Mouse (Mus musculus) midbrain, embryonic 16.5 days (tissue): ENCODE measurements around the gene Iqcf1. TPM values are rescaled to one million over a fixed set of nuclear protein-coding genes. Genes with fewer than 3 reads are reported as not detected.

Experiments used
- ATAC-seq: fragments of 200-750 bp; cut with Nextera tagmentation; 2 replicates; pipeline ENCODE4 v1.8.0; 2017; ENCODE audit warnings: moderate TSS enrichment
- H3K27ac ChIP-seq: fragments of 300-500 bp; sonication (generic); 2 replicates; pipeline ENCODE4 v1.5.1; 2014; ENCODE audit warnings: mild to moderate bottlenecking, low read length, mixed read lengths
- H3K27me3 ChIP-seq: fragments of 300-500 bp; sonication (generic); 2 replicates; pipeline ENCODE4 v1.6.1; 2014; ENCODE audit warnings: low read depth, low read length, mixed read lengths; ENCODE audit not compliant: control insufficient read depth, insufficient read depth
- H3K36me3 ChIP-seq: fragments of 300-500 bp; sonication (generic); 2 replicates; pipeline ENCODE4 v1.6.1; 2014; ENCODE audit warnings: mild to moderate bottlenecking, low read length, moderate library complexity, mixed read lengths; ENCODE audit not compliant: control insufficient read depth, insufficient read depth
- H3K4me1 ChIP-seq: fragments of 300-500 bp; sonication (generic); 2 replicates; pipeline ENCODE4 v1.6.1; 2014; ENCODE audit warnings: mild to moderate bottlenecking, low read length, mixed read lengths; ENCODE audit not compliant: control insufficient read depth, insufficient read depth
- H3K4me2 ChIP-seq: fragments of 300-500 bp; sonication (generic); 2 replicates; pipeline ENCODE4 v1.6.1; 2014; ENCODE audit warnings: mild to moderate bottlenecking, low read length, mixed read lengths
- H3K4me3 ChIP-seq: fragments of 300-500 bp; sonication (generic); 2 replicates; pipeline ENCODE4 v1.5.1; 2014; ENCODE audit warnings: low read depth, mild to moderate bottlenecking, low read length, moderate library complexity, mixed read lengths
- H3K9ac ChIP-seq: fragments of 300-500 bp; sonication (generic); 2 replicates; pipeline ENCODE4 v1.6.1; 2014; ENCODE audit warnings: low read depth, low read length, mixed read lengths
- H3K9me3 ChIP-seq: fragments of 300-500 bp; sonication (generic); replicated peaks from 2 replicates; pipeline ENCODE4 v1.6.1; 2014; ENCODE audit warnings: mild to moderate bottlenecking, low read length, mixed read lengths; ENCODE audit not compliant: control insufficient read depth, poor library complexity, severe bottlenecking
- WGBS: fragments of 180-500 bp; shearing (Covaris S2); extraction: QIAGEN DNeasy Blood & Tissue Kit; methylation state at CpG from one replicate; pipeline ENCODE4 v1.1.7; 2014; 5-methylcytosine and 5-hydroxymethylcytosine counted together
- polyA plus RNA-seq: library from polyadenylated mRNA; unstranded; fragments of >200 nt; fragmentation: Nextera tagmentation; extraction: Ambion mirVana; gene quantifications from 2 replicates; pipeline ENCODE4 v1.2.1, GENCODE M21; 2015

The Iqcf1 gene
- polyA plus RNA-seq, 1 experiment from 2014 or later: not detected

DNA sequence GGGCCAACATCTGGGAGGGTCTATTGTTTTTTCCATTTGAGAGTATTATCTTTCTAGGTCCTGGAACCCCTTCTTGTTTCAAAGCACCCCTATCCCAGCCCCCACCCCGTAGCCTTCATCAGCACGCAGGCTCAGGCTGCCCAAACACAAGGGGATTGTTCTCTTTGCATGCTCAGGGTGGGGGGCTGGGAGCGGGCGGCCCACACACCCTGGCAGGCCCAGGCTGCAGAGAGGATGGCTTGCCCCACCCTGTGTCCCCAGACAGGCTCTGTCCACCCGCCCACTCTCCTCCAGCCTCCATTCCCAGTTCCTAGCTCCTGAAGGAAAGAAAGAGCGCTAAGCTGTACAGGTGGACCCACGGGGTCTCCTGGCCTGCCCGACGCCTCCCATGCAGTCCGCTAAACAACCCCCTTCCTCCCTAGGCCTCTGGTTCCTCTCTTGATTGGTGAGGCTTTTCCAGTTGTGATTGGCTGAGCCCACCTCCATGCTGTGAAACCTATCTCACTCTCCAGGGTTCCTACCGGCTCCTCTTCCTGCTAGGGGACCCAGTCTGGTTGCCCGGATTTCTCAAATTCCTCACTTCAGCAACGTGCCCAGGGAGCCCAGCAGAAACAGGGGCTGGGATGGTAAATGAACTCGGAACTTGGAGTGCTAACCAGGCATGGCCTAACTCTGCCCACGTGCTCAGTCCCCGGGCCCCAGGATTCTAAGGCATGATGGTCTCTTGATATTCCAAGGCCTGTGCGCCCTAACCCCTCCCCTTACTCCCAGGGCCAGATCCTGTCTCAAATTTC, 44.7 kb upstream of the Iqcf1 start:
- WGBS: 2% methylated on average over 14 of the region's 17 CpGs

GRCm38 (mm10) chr9:106456325-106457162, 43.2 kb upstream of the Iqcf1 start:
- Histone ChIP-seq H3K27ac (peak overlapping the region; percentile 55), H3K27me3 (no peaks in the 10 kb centered on the region), H3K36me3 (peaks cover 12% of the 10 kb centered on the region; the same call in 1 of the 2 replicates), H3K9ac (peak overlapping the region; percentile 63), H3K4me3 (peak overlapping the region; percentile 20), H3K9me3 (no peaks in the 10 kb centered on the region), H3K4me2 (peak overlapping the region; percentile 98), H3K4me1 (peaks cover 53% of the 10 kb centered on the region)
- ATAC-seq: no peak
- 20% methylated on average over 15 of the region's 15 CpGs for WGBS

More for the DNA sequence above, 44.7 kb upstream of the Iqcf1 start:
- Histone ChIP-seq H3K9ac (peak overlapping the region; percentile 72), H3K36me3 (no peaks in the 10 kb centered on the region; the same call in 1 of the 2 replicates), H3K27me3 (no peaks in the 10 kb centered on the region), H3K4me3 (peak overlapping the region; percentile 63), H3K9me3 (no peaks in the 10 kb centered on the region), H3K4me1 (peaks cover 56% of the 10 kb centered on the region), H3K27ac (peak overlapping the region; percentile 92), H3K4me2 (peak overlapping the region; percentile 98)
- ATAC-seq: peak; percentile 43

DNA sequence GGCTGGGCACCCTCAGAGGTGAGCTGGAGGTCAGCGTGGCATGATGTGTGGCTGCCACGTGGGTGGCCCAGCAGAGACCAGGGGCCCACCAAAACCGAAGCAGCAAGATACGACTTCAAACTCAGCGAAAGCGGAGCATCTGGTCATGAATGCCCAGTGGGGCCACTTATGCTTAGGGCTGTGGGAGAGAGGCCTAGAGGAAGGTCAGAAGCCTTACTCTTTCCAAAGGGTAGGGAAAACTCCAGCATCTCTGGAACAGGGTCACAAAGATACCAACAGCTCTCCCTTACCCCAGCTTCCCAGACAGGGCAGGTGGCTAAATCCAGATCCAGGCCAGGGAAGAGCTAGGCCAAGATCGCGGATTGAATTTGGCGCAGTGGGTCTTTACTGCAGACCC, 42.6 kb upstream of the Iqcf1 start:
- Histone ChIP-seq H3K9ac (peak overlapping the region; percentile 63), H3K4me2 (peak overlapping the region; percentile 98), H3K9me3 (no peaks in the 10 kb centered on the region), H3K27ac (peak overlapping the region; percentile 32; the same call in 1 of the 2 replicates), H3K36me3 (peaks cover 16% of the 10 kb centered on the region; the same call in 1 of the 2 replicates), H3K4me3 (peak overlapping the region; percentile 20), H3K27me3 (no peaks in the 10 kb centered on the region), H3K4me1 (peaks cover 53% of the 10 kb centered on the region)
- no peak for ATAC-seq
- WGBS: 32% methylated on average over 9 of the region's 9 CpGs

DNA sequence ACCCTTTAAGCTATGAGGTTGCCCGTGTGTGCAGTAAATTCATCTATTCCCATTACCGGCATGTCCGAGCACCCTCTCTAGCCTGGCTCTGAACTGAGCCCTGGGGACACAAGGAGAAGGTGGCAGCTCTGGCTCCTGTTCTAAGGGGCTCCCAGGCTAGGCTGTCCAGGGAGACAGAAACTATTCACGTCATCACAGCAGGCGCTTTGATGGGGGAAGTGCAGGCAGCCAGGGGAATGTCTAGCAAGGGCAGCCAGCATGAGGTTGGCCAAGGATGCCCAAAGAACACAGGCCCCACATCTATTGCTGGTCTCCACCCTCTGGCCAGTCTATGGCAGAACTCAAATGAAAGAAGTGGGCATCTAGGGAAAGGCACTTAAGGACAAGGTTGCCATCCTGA, 41.8 kb upstream of the Iqcf1 start:
- Histone ChIP-seq H3K4me1 (peaks cover 46% of the 10 kb centered on the region), H3K9me3 (no peaks in the 10 kb centered on the region), H3K9ac (peak overlapping the region; percentile 63; the same call in 1 of the 2 replicates), H3K4me2 (peak overlapping the region; percentile 98), H3K36me3 (peaks cover 16% of the 10 kb centered on the region), H3K27me3 (no peaks in the 10 kb centered on the region), H3K4me3 (no peak overlapping the region), H3K27ac (0 out of 2 replicates have a peak overlapping the region, but pooled peaks have one; percentile 51)
- ATAC-seq: no peak
- WGBS: 38% methylated on average over 5 of the region's 5 CpGs

DNA sequence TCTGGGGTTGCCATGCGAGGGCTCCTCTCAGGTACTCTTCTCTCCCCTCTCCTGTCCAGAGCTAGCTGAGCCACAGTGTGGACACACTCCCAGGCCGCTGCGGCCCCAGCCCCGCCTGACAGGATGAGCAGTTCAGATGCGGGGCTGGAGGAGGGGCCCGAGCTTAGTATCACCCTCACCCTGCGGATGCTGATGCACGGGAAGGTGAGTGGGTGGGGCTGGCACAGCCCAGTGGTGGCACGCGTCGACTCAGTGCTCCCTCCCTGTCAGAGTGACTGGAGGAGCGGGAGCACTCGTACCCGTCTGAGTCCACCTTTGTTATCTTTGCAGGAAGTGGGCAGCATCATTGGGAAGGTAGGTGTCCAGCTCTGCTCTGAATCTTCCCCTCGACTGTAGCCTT, 39.8 kb upstream of the Iqcf1 start:
- Histone ChIP-seq H3K27me3 (no peaks in the 10 kb centered on the region), H3K9ac (no peak overlapping the region), H3K4me3 (no peak overlapping the region), H3K9me3 (no peaks in the 10 kb centered on the region), H3K27ac (no peak overlapping the region), H3K36me3 (peaks cover 27% of the 10 kb centered on the region), H3K4me1 (peaks cover 48% of the 10 kb centered on the region), H3K4me2 (no peak overlapping the region)
- 89% methylated on average over 15 of the region's 15 CpGs for WGBS
- ATAC-seq: no peak

DNA sequence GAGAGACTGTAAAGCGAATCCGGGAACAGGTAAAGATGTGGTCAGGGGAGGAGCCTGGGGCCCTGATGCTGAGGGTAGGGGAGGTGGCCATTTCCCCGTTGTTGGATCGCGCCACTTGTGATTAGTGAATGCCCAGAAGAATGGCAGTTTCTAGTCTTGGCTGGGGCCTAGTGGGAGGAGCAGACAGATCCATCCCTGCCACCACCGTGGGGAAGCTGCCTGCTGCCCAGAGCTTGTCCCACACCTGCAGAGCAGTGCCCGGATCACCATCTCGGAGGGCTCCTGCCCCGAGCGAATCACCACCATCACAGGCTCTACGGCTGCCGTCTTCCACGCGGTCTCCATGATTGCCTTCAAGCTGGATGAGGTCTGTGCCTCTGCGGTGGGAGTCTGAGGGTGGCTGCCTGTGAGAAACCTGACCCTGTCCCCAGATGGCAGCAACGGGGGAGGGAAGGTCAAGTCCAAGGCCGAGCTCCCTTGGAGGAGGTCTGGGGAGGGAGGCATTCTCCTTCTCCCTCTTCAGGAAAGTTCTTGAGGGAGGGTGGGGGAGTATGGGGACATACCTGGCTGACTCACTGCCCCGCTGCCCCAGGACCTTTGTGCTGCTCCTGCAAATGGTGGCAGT, 39.3 kb upstream of the Iqcf1 start:
- Histone ChIP-seq H3K4me2 (no peak overlapping the region), H3K9ac (no peak overlapping the region), H3K4me1 (peaks cover 44% of the 10 kb centered on the region), H3K9me3 (no peaks in the 10 kb centered on the region), H3K27ac (no peak overlapping the region), H3K36me3 (peaks cover 27% of the 10 kb centered on the region), H3K4me3 (no peak overlapping the region), H3K27me3 (no peaks in the 10 kb centered on the region)
- ATAC-seq: no peak
- 76% methylated on average over 18 of the region's 18 CpGs for WGBS

GRCm38 (mm10) chr9:106461026-106461415, 38.7 kb upstream of the Iqcf1 start:
- Histone ChIP-seq H3K4me3 (no peak overlapping the region), H3K9me3 (no peaks in the 10 kb centered on the region), H3K27me3 (no peaks in the 10 kb centered on the region), H3K27ac (no peak overlapping the region), H3K9ac (no peak overlapping the region), H3K4me2 (no peak overlapping the region), H3K4me1 (peaks cover 44% of the 10 kb centered on the region), H3K36me3 (peaks cover 27% of the 10 kb centered on the region)
- WGBS: 89% methylated on average over 9 of the region's 9 CpGs
- no peak for ATAC-seq

DNA sequence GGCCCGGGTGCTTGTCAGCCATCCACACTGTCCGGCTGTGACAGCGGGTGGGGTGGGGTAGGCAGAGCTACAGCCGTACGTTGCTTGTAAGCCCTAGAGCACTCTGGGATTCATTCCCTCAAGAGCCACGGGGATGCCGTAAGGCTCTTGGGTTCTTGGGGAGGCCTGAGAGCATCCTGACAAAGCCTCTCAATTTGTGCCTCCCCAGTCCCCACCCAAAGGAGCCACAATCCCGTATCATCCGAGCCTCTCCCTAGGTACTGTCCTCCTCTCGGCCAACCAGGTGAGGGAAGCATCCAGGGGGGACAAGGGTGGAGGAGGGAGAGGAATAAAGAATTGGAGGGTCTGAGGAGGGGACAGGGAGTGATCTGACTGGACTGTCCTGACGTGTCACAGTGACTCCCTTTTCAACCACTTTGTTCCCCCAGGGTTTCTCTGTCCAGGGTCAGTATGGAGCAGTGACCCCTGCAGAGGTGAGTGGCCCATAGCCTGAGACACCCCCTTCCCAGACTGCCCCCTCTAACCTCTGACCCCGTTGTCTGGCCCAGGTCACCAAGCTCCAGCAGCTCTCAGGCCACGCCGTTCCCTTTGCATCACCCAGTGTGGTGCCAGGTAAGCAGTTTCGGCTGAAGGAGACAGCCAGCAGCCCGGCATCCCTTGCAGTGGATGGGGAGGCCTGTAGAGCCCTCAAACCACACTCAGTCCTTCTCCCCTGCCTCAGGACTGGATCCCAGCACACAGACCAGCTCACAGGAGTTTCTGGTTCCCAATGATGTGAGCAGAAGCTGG, 37.9 kb upstream of the Iqcf1 start:
- no peak for ATAC-seq
- Histone ChIP-seq H3K4me2 (no peak overlapping the region), H3K27me3 (no peaks in the 10 kb centered on the region), H3K9ac (no peak overlapping the region), H3K9me3 (no peaks in the 10 kb centered on the region), H3K27ac (no peak overlapping the region), H3K4me3 (no peak overlapping the region), H3K4me1 (peaks cover 37% of the 10 kb centered on the region), H3K36me3 (peaks cover 27% of the 10 kb centered on the region)
- 80% methylated on average over 16 of the region's 16 CpGs for WGBS
